Mouse (Mus musculus): ENCODE measurements around the gene Lsm2. TPM values are rescaled to one million over a fixed set of nuclear protein-coding genes. Genes with fewer than 3 reads are reported as not detected.
"Not testable (repeated sequence)": the region's sequence is repeated elsewhere in the genome, so short reads cannot be mapped to it uniquely, and the experiment has no call there.

Gene Lsm2
- total RNA-seq, 2 experiments from 2014 or later = 23.0 to 78.4 TPM

GRCm38 (mm10) chr17:35024691-35025488 is 43.2 kb downstream of the Lsm2 start:
- ATAC-seq (replicated peaks; ENCODE audit: low FRiP score, poor library complexity, severe bottlenecking) = no peak

- no peak for ATAC-seq (replicated peaks; ENCODE audit: low FRiP score, poor library complexity, severe bottlenecking)
Measured at GRCm38 (mm10) chr17:35026206-35026605, 44.5 kb downstream of the Lsm2 start.

GRCm38 (mm10) chr17:35027277-35028068 is 45.8 kb downstream of the Lsm2 start, which contains the start of gene Sapcd1:
Gene Sapcd1, minus strand, starts transcription at chr17:35028016.
- no peak for ATAC-seq (replicated peaks; ENCODE audit: low FRiP score, poor library complexity, severe bottlenecking)

- ATAC-seq (replicated peaks; ENCODE audit: low FRiP score, poor library complexity, severe bottlenecking) = no peak
Measured at GRCm38 (mm10) chr17:35028315-35028714, 46.7 kb downstream of the Lsm2 start.

- peak; percentile 40; the same call in 1 of the 2 replicates for ATAC-seq (replicated peaks; ENCODE audit: low FRiP score, poor library complexity, severe bottlenecking)
Measured at GRCm38 (mm10) chr17:35029691-35030532, 48.2 kb downstream of the Lsm2 start.

GRCm38 (mm10) chr17:35031272-35031671 is 49.6 kb downstream of the Lsm2 start:
- no peak for ATAC-seq (replicated peaks; ENCODE audit: low FRiP score, poor library complexity, severe bottlenecking)

GRCm38 (mm10) chr17:35031880-35032279 is 50.2 kb downstream of the Lsm2 start:
- ATAC-seq (replicated peaks; ENCODE audit: low FRiP score, poor library complexity, severe bottlenecking) = peak; percentile 76

GRCm38 (mm10) chr17:35032323-35032870 is 50.7 kb downstream of the Lsm2 start:
- no peak for ATAC-seq (replicated peaks; ENCODE audit: low FRiP score, poor library complexity, severe bottlenecking)

- ATAC-seq (replicated peaks; ENCODE audit: low FRiP score, poor library complexity, severe bottlenecking) = not testable (repeated sequence)
Measured at GRCm38 (mm10) chr17:35033703-35034102, 52.0 kb downstream of the Lsm2 start.

- ATAC-seq (replicated peaks; ENCODE audit: low FRiP score, poor library complexity, severe bottlenecking) = no peak
Measured at GRCm38 (mm10) chr17:35034896-35035295, 53.2 kb downstream of the Lsm2 start.

Other genes starting within 250 kb of the Lsm2 start
Only the 30 nearest of the 43 such genes appear.
- 11.3 and 25.6 TPM in 2 replicates for gene Skiv2l, start 131.7 kb upstream of the Lsm2 start, total RNA-seq (2015; ENCODE audit: low replicate concordance)
- 48.5 and 60.0 TPM in 2 replicates for gene Skiv2l, start 131.7 kb upstream of the Lsm2 start, total RNA-seq (2017; ENCODE audit: low replicate concordance)
- gene Nelfe, start 131.5 kb upstream of the Lsm2 start, total RNA-seq (2015; ENCODE audit: low replicate concordance) = 31.9 and 52.3 TPM in 2 replicates
- gene Nelfe, start 131.5 kb upstream of the Lsm2 start, total RNA-seq (2017; ENCODE audit: low replicate concordance) = 18.5 and 30.7 TPM in 2 replicates
- 9.2 TPM in 1 of 2 replicates, not detected in the other for gene Cfb, start 119.3 kb upstream of the Lsm2 start, total RNA-seq (2015; ENCODE audit: low replicate concordance)
- gene Cfb, start 119.3 kb upstream of the Lsm2 start, total RNA-seq (2017; ENCODE audit: low replicate concordance) = not detected in 2 replicates
- gene Zbtb12, start 102.4 kb upstream of the Lsm2 start, total RNA-seq (2015; ENCODE audit: low replicate concordance) = not detected in 2 replicates
- 1.0 TPM in 1 of 2 replicates, not detected in the other for gene Zbtb12, start 102.4 kb upstream of the Lsm2 start, total RNA-seq (2017; ENCODE audit: low replicate concordance)
- not detected in 2 replicates for gene Gm20547, start 99.8 kb upstream of the Lsm2 start, total RNA-seq (2015; ENCODE audit: low replicate concordance)
- not detected in 2 replicates for gene Gm20547, start 99.8 kb upstream of the Lsm2 start, total RNA-seq (2017; ENCODE audit: low replicate concordance)
- 15.5 and 23.5 TPM in 2 replicates for gene C2, start 83.6 kb upstream of the Lsm2 start, total RNA-seq (2015; ENCODE audit: low replicate concordance)
- 1.8 TPM in 1 of 2 replicates, not detected in the other for gene C2, start 83.6 kb upstream of the Lsm2 start, total RNA-seq (2017; ENCODE audit: low replicate concordance)
- 15.1 and 28.5 TPM in 2 replicates for gene Ehmt2, start 83.4 kb upstream of the Lsm2 start, total RNA-seq (2015; ENCODE audit: low replicate concordance)
- gene Ehmt2, start 83.4 kb upstream of the Lsm2 start, total RNA-seq (2017; ENCODE audit: low replicate concordance) = 7.0 and 8.3 TPM in 2 replicates
- gene Slc44a4, start 67.4 kb upstream of the Lsm2 start, total RNA-seq (2015; ENCODE audit: low replicate concordance) = not detected in 2 replicates
- gene Slc44a4, start 67.4 kb upstream of the Lsm2 start, total RNA-seq (2017; ENCODE audit: low replicate concordance) = not detected in 2 replicates
- gene Neu1, start 50.6 kb upstream of the Lsm2 start, total RNA-seq (2015; ENCODE audit: low replicate concordance) = 3.8 and 5.0 TPM in 2 replicates
- gene Neu1, start 50.6 kb upstream of the Lsm2 start, total RNA-seq (2017; ENCODE audit: low replicate concordance) = 3.9 and 5.1 TPM in 2 replicates
- 2.5 and 4.0 TPM in 2 replicates for gene Hspa1b, start 22.6 kb upstream of the Lsm2 start, total RNA-seq (2015; ENCODE audit: low replicate concordance)
- gene Hspa1b, start 22.6 kb upstream of the Lsm2 start, total RNA-seq (2017; ENCODE audit: low replicate concordance) = 1.0 and 3.3 TPM in 2 replicates
- not detected in 2 replicates for gene Gm20481, start 11.9 kb upstream of the Lsm2 start, total RNA-seq (2015; ENCODE audit: low replicate concordance)
- not detected in 2 replicates for gene Gm20481, start 11.9 kb upstream of the Lsm2 start, total RNA-seq (2017; ENCODE audit: low replicate concordance)
- 1.4 TPM in 1 of 2 replicates, not detected in the other for gene Hspa1a, start 9.7 kb upstream of the Lsm2 start, total RNA-seq (2015; ENCODE audit: low replicate concordance)
- gene Hspa1a, start 9.7 kb upstream of the Lsm2 start, total RNA-seq (2017; ENCODE audit: low replicate concordance) = 0.30 and 4.6 TPM in 2 replicates
- gene Hspa1l, start 9.2 kb upstream of the Lsm2 start, total RNA-seq (2015; ENCODE audit: low replicate concordance) = not detected in 2 replicates
- gene Hspa1l, start 9.2 kb upstream of the Lsm2 start, total RNA-seq (2017; ENCODE audit: low replicate concordance) = not detected in 2 replicates
- 156 and 173 TPM in 2 replicates for gene Vars, start 19.1 kb downstream of the Lsm2 start, total RNA-seq (2015; ENCODE audit: low replicate concordance)
- 144 and 198 TPM in 2 replicates for gene Vars, start 19.1 kb downstream of the Lsm2 start, total RNA-seq (2017; ENCODE audit: low replicate concordance)
- gene Vwa7, start 34.7 kb downstream of the Lsm2 start, total RNA-seq (2015; ENCODE audit: low replicate concordance) = not detected in 2 replicates
- 0.39 and 0.53 TPM in 2 replicates for gene Vwa7, start 34.7 kb downstream of the Lsm2 start, total RNA-seq (2017; ENCODE audit: low replicate concordance)
- gene Sapcd1, start 46.2 kb downstream of the Lsm2 start, total RNA-seq (2015; ENCODE audit: low replicate concordance) = 1.7 and 10.8 TPM in 2 replicates
- gene Sapcd1, start 46.2 kb downstream of the Lsm2 start, total RNA-seq (2017; ENCODE audit: low replicate concordance) = 1.4 TPM in 1 of 2 replicates, not detected in the other
- 36.9 and 39.6 TPM in 2 replicates for gene Msh5, start 64.9 kb downstream of the Lsm2 start, total RNA-seq (2015; ENCODE audit: low replicate concordance)
- 27.3 and 50.9 TPM in 2 replicates for gene Msh5, start 64.9 kb downstream of the Lsm2 start, total RNA-seq (2017; ENCODE audit: low replicate concordance)
- gene Clic1, start 68.1 kb downstream of the Lsm2 start, total RNA-seq (2015; ENCODE audit: low replicate concordance) = 91.0 and 110 TPM in 2 replicates
- gene Clic1, start 68.1 kb downstream of the Lsm2 start, total RNA-seq (2017; ENCODE audit: low replicate concordance) = 68.3 and 95.5 TPM in 2 replicates
- 2.1 TPM in 1 of 2 replicates, not detected in the other for gene Ddah2, start 77.2 kb downstream of the Lsm2 start, total RNA-seq (2015; ENCODE audit: low replicate concordance)
- 1.5 and 5.6 TPM in 2 replicates for gene Ddah2, start 77.2 kb downstream of the Lsm2 start, total RNA-seq (2017; ENCODE audit: low replicate concordance)
- not detected in 2 replicates for gene Ly6g6c, start 83.5 kb downstream of the Lsm2 start, total RNA-seq (2015; ENCODE audit: low replicate concordance)
- gene Ly6g6c, start 83.5 kb downstream of the Lsm2 start, total RNA-seq (2017; ENCODE audit: low replicate concordance) = not detected in 2 replicates
- gene Mpig6b, start 84.3 kb downstream of the Lsm2 start, total RNA-seq (2015; ENCODE audit: low replicate concordance) = 1.1 TPM in 1 of 2 replicates, not detected in the other
- not detected in 2 replicates for gene Mpig6b, start 84.3 kb downstream of the Lsm2 start, total RNA-seq (2017; ENCODE audit: low replicate concordance)
- gene Ly6g6e, start 95.0 kb downstream of the Lsm2 start, total RNA-seq (2015; ENCODE audit: low replicate concordance) = not detected in 2 replicates
- not detected in 2 replicates for gene Ly6g6e, start 95.0 kb downstream of the Lsm2 start, total RNA-seq (2017; ENCODE audit: low replicate concordance)
- gene Ly6g6d, start 96.2 kb downstream of the Lsm2 start, total RNA-seq (2015; ENCODE audit: low replicate concordance) = not detected in 2 replicates
- gene Ly6g6d, start 96.2 kb downstream of the Lsm2 start, total RNA-seq (2017; ENCODE audit: low replicate concordance) = not detected in 2 replicates
- gene Ly6g6f, start 103.7 kb downstream of the Lsm2 start, total RNA-seq (2015; ENCODE audit: low replicate concordance) = 3.8 TPM in 1 of 2 replicates, not detected in the other
- not detected in 2 replicates for gene Ly6g6f, start 103.7 kb downstream of the Lsm2 start, total RNA-seq (2017; ENCODE audit: low replicate concordance)
- gene Abhd16a, start 107.4 kb downstream of the Lsm2 start, total RNA-seq (2015; ENCODE audit: low replicate concordance) = 98.5 and 106 TPM in 2 replicates
- gene Abhd16a, start 107.4 kb downstream of the Lsm2 start, total RNA-seq (2017; ENCODE audit: low replicate concordance) = 84.5 and 97.3 TPM in 2 replicates
- not detected in 2 replicates for gene Ly6g5c, start 126.4 kb downstream of the Lsm2 start, total RNA-seq (2015; ENCODE audit: low replicate concordance)
- not detected in 2 replicates for gene Ly6g5c, start 126.4 kb downstream of the Lsm2 start, total RNA-seq (2017; ENCODE audit: low replicate concordance)
- 2.2 and 8.8 TPM in 2 replicates for gene Ly6g5b, start 133.6 kb downstream of the Lsm2 start, total RNA-seq (2015; ENCODE audit: low replicate concordance)
- not detected in 2 replicates for gene Ly6g5b, start 133.6 kb downstream of the Lsm2 start, total RNA-seq (2017; ENCODE audit: low replicate concordance)
- 15.9 and 33.9 TPM in 2 replicates for gene Gpank1, start 139.6 kb downstream of the Lsm2 start, total RNA-seq (2015; ENCODE audit: low replicate concordance)
- 28.9 and 49.4 TPM in 2 replicates for gene Gpank1, start 139.6 kb downstream of the Lsm2 start, total RNA-seq (2017; ENCODE audit: low replicate concordance)
- 231 and 261 TPM in 2 replicates for gene Csnk2b, start 140.2 kb downstream of the Lsm2 start, total RNA-seq (2015; ENCODE audit: low replicate concordance)
- 118 and 134 TPM in 2 replicates for gene Csnk2b, start 140.2 kb downstream of the Lsm2 start, total RNA-seq (2017; ENCODE audit: low replicate concordance)
- not detected in 2 replicates for gene D17H6S53E, start 144.5 kb downstream of the Lsm2 start, total RNA-seq (2015; ENCODE audit: low replicate concordance)
- 1.7 and 1.8 TPM in 2 replicates for gene D17H6S53E, start 144.5 kb downstream of the Lsm2 start, total RNA-seq (2017; ENCODE audit: low replicate concordance)

Data from erythroid progenitor cell, adult 5-6 weeks (primary cell).